Mouse (Mus musculus): ENCODE data around the gene Ssx2ip. TPM values are rescaled to one million over a fixed set of nuclear protein-coding genes. Genes with fewer than 3 reads are reported as not detected.

Gene Ssx2ip
- polyA plus RNA-seq, 1 experiment from 2014 or later: 18.8 TPM

DNA sequence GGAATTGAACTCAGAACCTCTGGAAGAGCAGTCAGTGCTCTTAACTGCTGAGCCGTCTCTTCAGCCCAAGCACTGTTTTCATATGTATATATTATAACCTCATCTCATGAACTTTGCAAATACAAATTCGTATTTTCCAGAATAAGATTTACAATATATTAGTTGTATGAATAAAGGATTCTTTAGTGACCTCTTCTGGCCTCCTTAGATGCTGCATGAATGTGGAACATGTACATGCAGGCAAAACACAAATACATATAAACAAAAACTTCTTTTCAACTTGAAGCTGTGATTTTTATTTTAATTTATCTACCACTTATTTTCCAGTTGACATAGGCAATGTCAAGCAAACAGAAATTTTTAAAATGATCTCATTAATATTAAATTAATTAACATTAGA is 77.6 kb downstream of the Ssx2ip start:
- no peak overlapping the region for H3K27ac ChIP-seq (ENCODE audit: low read depth, low read length)
- no peaks in the 10 kb centered on the region for H3K36me3 ChIP-seq (ENCODE audit: control insufficient read depth, insufficient read depth, low read length)
- no peak overlapping the region for H3K4me2 ChIP-seq (ENCODE audit: low read length)
- H3K9ac ChIP-seq (ENCODE audit: low read depth, low read length): no peak overlapping the region
- H3K4me1 ChIP-seq (ENCODE audit: control insufficient read depth, insufficient read depth, low read depth, low read length): no peaks in the 10 kb centered on the region
- H3K27me3 ChIP-seq (replicated peaks; ENCODE audit: control insufficient read depth, insufficient read depth, low read length): no peaks in the 10 kb centered on the region
- no peak overlapping the region for H3K4me3 ChIP-seq (ENCODE audit: low read length)
- no peak for ATAC-seq
- no peaks in the 10 kb centered on the region for H3K9me3 ChIP-seq (ENCODE audit: control insufficient read depth, low read length)
- WGBS: 71% methylated on average over 2 of the region's 2 CpGs

DNA sequence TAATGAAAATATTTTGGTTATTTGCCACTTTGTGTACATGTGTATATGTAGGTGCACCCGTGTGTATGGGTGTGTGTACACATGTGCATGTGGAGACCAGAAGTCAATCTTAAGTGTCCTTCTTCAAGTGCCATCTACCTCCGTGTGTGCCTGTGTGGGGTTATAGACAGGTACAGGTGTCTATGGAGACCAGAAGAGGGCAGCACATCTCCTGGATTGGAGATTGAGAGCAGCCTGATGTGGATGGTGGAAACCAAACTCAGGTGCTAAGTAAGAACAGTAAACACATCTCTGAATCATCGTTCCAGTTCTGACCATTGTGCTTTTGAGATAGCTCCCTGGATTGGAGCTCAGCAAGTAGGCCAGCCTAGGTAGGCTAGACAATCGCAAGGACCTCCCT is 82.0 kb downstream of the Ssx2ip start:
- H3K9me3 ChIP-seq (ENCODE audit: control insufficient read depth, low read length): no peaks in the 10 kb centered on the region
- H3K27me3 ChIP-seq (replicated peaks; ENCODE audit: control insufficient read depth, insufficient read depth, low read length): no peaks in the 10 kb centered on the region
- H3K9ac ChIP-seq (ENCODE audit: low read depth, low read length): no peak overlapping the region
- ATAC-seq: no peak
- no peak overlapping the region for H3K4me3 ChIP-seq (ENCODE audit: low read length)
- H3K27ac ChIP-seq (ENCODE audit: low read depth, low read length): no peak overlapping the region
- H3K4me2 ChIP-seq (ENCODE audit: low read length): no peak overlapping the region
- no peaks in the 10 kb centered on the region for H3K4me1 ChIP-seq (ENCODE audit: control insufficient read depth, insufficient read depth, low read depth, low read length)
- 87% methylated on average over 4 of the region's 4 CpGs for WGBS
- no peaks in the 10 kb centered on the region for H3K36me3 ChIP-seq (ENCODE audit: control insufficient read depth, insufficient read depth, low read length)

Small RNAs within 50 kb of the gene (microRNA-seq; reads per million reads assigned to microRNA genes)
- gene Gm22901: not detected

Other genes starting within 250 kb of the Ssx2ip start
- 0.34 and 0.42 TPM in 2 replicates for gene Lpar3, start 183.7 kb upstream of the Ssx2ip start, polyA plus RNA-seq (2015; fragmentation: Nextera tagmentation; extraction: Ambion mirVana)
- gene Ctbs, start 45.2 kb downstream of the Ssx2ip start, polyA plus RNA-seq (2015; fragmentation: Nextera tagmentation; extraction: Ambion mirVana): 5.0 and 5.7 TPM in 2 replicates
- gene Spata1, start 95.1 kb downstream of the Ssx2ip start, polyA plus RNA-seq (2015; fragmentation: Nextera tagmentation; extraction: Ambion mirVana): 4.5 and 5.5 TPM in 2 replicates
- 340 and 347 TPM in 2 replicates for gene Gng5, start 95.2 kb downstream of the Ssx2ip start, polyA plus RNA-seq (2015; fragmentation: Nextera tagmentation; extraction: Ambion mirVana)
- gene Rpf1, start 116.8 kb downstream of the Ssx2ip start, polyA plus RNA-seq (2015; fragmentation: Nextera tagmentation; extraction: Ambion mirVana): 31.5 and 32.5 TPM in 2 replicates
- gene Uox, start 165.8 kb downstream of the Ssx2ip start, polyA plus RNA-seq (2015; fragmentation: Nextera tagmentation; extraction: Ambion mirVana): 0.14 TPM in 1 of 2 replicates, not detected in the other
- gene Dnase2b, start 211.0 kb downstream of the Ssx2ip start, polyA plus RNA-seq (2015; fragmentation: Nextera tagmentation; extraction: Ambion mirVana): not detected in 2 replicates
- not detected in 2 replicates for gene 4930503B20Rik, start 246.7 kb downstream of the Ssx2ip start, polyA plus RNA-seq (2015; fragmentation: Nextera tagmentation; extraction: Ambion mirVana)

Measured in hindbrain, embryonic 16.5 days (tissue).